Mouse (Mus musculus) brown adipose tissue, adult 24 weeks (tissue): ENCODE results near the gene Agps. TPM values are rescaled to one million over a fixed set of nuclear protein-coding genes. Genes with fewer than 3 reads are reported as not detected.

Source experiments
- H3K27ac ChIP-seq: fragments of 200-500 bp; replicated peaks from 2 replicates; pipeline ENCODE4 v1.5.1; 2012; ENCODE audit warnings: low read depth, mild to moderate bottlenecking, low read length
- H3K4me1 ChIP-seq: fragments of 200-500 bp; 2 replicates; pipeline ENCODE4 v1.6.1; 2012; ENCODE audit warnings: low read length, mixed read lengths; ENCODE audit not compliant: control insufficient read depth, insufficient read depth, insufficient read length
- H3K4me3 ChIP-seq: fragments of 200-500 bp; 2 replicates; pipeline ENCODE4 v1.5.1; 2012; ENCODE audit warnings: low read depth, mild to moderate bottlenecking, low read length, moderate library complexity; ENCODE audit not compliant: insufficient read depth
- polyA plus RNA-seq: library from polyadenylated mRNA; stranded (reverse); fragments of >200 nt; gene quantifications from 2 replicates; pipeline ENCODE4 v1.2.4, GENCODE M21; 2012; ENCODE audit not compliant: missing spikeins, insufficient read depth, insufficient read length

Agps gene
- polyA plus RNA-seq, 1 experiment = 17.6 TPM

DNA sequence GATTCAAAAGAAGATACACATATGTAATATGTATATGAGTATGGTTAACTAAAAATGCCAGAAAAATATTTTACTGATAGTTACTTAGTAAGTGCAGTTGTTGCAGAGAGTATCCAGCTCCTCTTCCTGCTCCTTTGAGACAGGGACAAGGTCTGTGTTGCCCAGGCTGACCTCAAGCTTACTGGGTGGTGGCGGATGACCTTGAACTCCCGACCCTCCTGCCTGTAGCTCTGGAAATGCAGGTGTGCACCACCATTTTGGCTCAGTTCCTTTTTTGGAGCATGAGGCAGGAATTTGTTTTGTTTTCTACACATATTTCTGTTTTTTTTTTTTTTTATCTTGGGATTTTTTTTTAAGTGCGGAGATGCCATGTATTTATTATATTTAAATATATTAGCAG lies 29.1 kb downstream of the Agps start:
- Histone ChIP-seq H3K4me3 (no peak overlapping the region), H3K4me1 (no peaks in the 10 kb centered on the region), H3K27ac (no peak overlapping the region)

DNA sequence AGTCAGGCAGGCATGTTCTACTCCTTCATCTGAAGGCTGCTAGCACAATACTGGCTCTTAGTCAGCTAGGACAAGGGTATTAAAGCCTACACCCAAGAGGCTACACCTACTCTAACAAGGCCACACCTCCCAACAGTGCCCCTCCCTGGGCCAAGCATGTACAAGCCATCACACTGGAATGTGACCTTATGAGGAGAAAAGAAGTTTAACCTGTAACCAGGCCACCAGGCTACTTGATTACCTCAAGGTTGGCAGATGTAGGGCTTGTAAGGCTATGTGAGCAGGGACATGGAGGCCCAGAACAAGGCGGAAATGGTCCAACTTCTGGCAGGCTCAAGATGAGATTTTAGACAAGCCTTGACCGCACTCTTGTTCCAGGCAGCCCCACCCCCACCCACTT lies 37.6 kb downstream of the Agps start:
- no peak overlapping the region for H3K27ac ChIP-seq
- H3K4me1 ChIP-seq = no peaks in the 10 kb centered on the region
- no peak overlapping the region for H3K4me3 ChIP-seq

DNA sequence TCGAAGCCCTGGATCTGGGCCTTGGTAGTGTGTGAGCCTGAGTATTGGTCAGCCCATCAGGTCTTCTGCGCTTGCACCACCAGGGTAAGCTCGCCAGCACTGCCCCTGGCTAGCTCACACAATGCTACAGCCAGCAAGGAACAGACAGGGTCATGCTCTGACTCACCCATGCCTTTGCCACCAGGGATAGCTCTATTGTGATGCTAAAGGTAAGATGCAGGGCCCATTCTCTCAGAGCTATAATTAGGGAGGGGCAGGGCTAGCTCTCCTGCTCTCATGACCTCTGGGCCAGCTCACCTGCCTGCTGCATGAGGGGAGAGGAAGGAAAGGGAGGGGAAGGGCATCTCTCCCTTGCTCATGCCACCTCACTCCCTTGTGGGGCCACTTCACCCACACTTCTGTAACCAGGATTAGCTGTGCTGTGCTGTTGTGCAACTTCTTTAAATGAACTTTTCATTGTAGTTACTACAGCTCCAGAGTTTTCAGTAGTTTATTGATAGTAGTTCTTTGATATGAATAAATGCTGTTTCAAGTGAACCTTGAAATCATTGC lies 42.1 kb downstream of the Agps start:
- Histone ChIP-seq H3K27ac (no peak overlapping the region), H3K4me1 (no peaks in the 10 kb centered on the region), H3K4me3 (no peak overlapping the region)

DNA sequence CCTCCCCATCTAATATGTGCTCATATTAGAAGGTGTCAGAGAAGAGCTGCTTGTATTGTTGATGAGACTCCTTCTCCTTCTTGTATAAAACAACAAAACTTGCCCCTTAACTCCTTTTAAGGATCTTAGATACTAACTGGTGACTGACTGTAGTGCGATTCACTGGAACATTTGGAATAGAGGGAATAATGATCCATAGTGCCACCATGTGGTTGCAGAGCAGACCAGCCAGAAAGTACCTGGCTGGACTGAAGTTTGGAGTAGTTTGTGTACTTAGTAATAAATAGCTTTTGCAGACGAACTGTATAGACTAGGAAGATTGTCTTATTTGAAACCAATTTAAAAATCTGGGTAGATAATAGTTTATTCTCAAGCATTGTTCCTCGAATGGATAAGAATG lies 47.8 kb downstream of the Agps start:
- Histone ChIP-seq H3K27ac (no peak overlapping the region), H3K4me3 (no peak overlapping the region), H3K4me1 (no peaks in the 10 kb centered on the region)

DNA sequence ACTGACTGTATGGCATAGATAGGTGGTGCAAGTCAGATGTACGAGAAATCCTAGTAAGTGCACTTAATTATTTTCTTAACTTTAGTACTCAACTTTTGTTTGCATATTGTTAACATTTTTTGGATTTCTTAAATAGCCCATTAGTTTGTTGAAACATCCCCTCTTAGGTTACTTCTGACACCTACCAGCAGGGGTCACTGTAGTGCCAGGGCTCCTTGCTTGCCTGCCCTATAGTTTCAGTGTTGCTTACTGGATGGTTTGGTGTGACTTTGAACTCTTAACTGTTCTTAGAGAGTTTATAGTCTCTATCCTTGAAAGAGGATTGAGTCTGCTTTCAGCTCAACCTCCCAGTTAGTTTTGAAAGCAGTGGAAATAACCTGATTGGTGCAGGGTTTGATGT lies 51.6 kb downstream of the Agps start:
- Histone ChIP-seq H3K27ac (no peak overlapping the region), H3K4me1 (no peaks in the 10 kb centered on the region), H3K4me3 (no peak overlapping the region)

DNA sequence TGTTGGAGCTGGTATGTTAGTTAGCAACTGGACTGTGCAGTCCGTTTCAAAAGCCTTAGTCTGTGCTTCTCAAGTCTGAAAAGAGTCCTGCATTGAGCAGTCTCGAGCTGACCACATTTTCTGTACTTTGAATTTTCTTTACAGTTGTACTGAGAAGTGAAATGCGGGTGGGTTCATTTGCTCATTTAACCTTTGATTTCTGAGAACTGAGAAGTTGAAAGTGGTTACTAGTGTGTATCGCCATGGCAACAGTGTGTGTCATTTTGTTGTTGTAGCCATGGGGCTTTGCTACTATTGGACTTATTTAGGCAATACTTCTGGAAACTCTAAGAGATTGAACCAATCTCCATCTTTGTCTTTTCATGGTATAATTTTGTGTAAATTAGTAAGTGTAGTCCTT lies 60.0 kb downstream of the Agps start:
- no peaks in the 10 kb centered on the region for H3K4me1 ChIP-seq
- H3K4me3 ChIP-seq = no peak overlapping the region
- no peak overlapping the region for H3K27ac ChIP-seq

DNA sequence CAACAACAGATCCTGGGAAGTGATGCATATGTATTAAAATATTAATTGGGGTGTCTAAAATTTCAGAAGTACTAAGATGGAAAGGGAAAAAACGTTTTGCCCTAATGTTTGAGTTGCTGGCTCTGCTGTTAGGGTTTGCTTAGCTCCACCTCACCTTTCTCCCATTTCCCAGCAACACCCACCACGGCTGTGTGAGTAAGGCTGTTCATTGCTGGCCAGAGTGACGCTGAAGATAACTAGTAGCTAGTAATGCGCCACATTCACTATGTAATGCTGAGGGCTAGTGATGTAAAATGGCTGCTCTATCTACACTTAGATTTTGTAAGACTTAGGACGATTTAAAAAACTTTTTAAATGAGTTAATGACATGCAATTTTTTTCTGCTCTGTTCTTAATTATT lies 63.7 kb downstream of the Agps start:
- Histone ChIP-seq H3K4me3 (no peak overlapping the region), H3K4me1 (no peaks in the 10 kb centered on the region)

DNA sequence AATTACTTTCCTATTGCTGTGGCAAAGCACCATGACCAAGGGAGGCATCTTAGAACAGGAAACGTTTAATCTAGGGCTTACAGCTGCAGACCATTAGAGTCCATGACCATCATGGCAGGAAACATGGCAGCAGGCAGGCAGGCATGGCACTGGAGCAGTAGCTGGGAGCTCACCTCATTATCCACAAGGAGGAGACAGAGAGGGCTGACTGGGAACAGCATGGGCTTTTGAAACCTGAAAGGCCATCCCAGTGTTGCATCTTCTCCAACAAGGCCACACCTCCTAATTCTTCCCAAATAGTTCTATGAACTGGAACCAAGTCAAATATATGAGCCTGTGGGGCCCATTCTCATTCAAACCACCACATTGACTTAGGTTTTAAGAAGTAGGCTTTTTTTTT lies 68.3 kb downstream of the Agps start:
- H3K4me1 ChIP-seq = no peaks in the 10 kb centered on the region
- no peak overlapping the region for H3K27ac ChIP-seq
- no peak overlapping the region for H3K4me3 ChIP-seq

More for the DNA sequence above, 63.7 kb downstream of the Agps start:
- no peak overlapping the region for H3K27ac ChIP-seq

DNA sequence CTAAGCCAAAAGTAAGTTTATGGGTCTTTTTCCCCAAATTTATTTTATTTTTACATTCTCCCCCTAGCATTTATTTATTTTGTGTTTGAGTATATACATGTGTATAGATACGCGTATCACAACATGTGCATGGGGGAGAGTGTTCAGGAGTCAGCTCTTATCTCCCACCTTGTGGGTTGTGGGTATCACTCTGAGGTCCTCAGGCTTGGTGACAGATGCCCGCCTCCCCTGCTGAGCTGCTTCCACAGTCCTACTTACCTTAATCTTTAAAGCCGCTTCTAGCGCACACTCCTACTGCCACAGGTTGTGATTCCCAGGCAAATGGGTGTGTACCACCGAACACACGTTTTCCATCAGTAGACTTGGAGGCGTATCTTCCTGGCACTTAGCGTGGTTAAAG lies 69.9 kb downstream of the Agps start:
- H3K4me1 ChIP-seq = no peaks in the 10 kb centered on the region
- no peak overlapping the region for H3K27ac ChIP-seq
- no peak overlapping the region for H3K4me3 ChIP-seq

DNA sequence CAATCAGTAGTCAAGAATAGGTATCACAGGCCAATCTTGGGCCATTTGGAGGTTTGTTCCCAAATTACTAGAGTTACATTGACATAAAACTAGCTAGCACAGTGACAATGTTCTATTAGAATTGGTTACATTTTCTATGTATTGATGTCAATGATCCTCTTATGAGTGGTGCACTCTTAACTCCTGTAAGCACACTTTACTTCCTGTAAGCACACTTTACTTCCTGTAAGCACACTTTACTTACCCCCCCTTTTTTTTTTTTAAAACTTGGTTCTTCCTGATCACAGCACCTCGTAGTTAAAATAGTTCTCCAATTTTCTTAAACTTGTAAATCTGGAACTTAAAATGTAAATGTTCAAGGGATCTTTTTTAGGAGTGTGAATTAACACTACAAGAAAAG lies 75.2 kb downstream of the Agps start:
- Histone ChIP-seq H3K4me3 (no peak overlapping the region), H3K4me1 (no peaks in the 10 kb centered on the region), H3K27ac (no peak overlapping the region)

DNA sequence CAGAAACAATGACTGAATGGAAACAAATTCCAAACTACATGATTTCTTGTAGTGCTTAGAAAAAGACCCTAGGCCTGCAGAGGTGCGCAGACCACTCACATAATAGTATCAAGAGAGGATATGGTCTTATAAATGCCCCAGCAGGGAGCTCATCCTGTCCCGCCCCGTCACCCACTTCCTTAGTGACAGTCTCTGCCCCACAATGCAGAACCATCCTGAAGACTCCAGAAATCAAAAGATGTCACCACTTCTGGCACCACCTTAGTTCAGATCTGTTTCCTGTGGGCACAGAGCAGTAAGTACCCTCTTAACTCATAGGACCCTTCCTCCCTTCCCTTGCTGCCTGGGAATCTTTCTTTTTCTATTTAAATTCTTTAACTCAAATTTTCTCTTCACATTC lies 83.1 kb downstream of the Agps start:
- Histone ChIP-seq H3K4me1 (no peaks in the 10 kb centered on the region), H3K4me3 (no peak overlapping the region), H3K27ac (no peak overlapping the region)

DNA sequence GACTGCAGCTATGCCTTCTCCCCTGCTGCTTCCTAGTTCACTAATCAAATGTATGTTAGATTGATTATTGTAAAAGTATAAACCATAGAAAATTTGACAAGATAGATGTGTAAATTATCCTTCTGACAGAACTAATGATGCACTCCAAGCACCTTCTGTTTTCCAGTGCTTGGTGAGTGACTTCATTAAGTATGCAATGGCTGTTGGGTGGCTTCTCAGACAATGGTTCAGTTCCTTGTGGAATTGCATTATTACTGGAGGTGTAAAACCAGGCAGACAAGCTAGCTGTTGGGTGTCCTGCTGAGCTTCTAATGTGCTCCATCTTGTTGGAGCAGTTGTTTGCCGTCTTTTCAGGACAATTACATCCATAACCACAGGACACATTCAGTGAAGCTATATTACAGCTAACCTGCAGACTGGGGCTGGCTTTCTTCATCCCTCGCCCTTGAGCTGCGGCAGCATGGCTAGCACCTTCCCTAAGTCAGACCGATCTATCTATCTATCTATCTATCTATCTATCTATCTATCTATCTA lies 91.9 kb downstream of the Agps start:
- Histone ChIP-seq H3K4me1 (no peaks in the 10 kb centered on the region), H3K4me3 (no peak overlapping the region), H3K27ac (no peak overlapping the region)

DNA sequence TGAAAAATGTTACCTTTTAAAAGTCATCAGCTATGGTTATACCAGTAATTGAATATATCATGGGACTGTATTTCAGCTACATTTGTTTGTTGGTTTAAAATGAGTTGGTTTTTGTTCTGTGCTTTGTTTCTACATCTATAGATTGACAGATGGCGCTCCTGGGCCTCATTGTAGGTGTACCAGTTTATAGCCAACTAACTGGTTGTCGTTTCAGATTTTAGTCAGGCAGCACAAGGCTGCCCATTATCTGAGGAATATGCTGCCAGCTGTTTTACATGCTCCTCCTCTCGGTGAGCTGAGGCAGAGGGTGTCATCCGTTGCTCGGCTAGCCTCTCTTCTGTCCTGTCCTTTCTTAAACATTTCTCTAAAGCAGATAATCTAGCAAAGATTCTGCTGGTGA lies 94.1 kb downstream of the Agps start:
- Histone ChIP-seq H3K27ac (no peak overlapping the region), H3K4me3 (no peak overlapping the region), H3K4me1 (no peaks in the 10 kb centered on the region)

DNA sequence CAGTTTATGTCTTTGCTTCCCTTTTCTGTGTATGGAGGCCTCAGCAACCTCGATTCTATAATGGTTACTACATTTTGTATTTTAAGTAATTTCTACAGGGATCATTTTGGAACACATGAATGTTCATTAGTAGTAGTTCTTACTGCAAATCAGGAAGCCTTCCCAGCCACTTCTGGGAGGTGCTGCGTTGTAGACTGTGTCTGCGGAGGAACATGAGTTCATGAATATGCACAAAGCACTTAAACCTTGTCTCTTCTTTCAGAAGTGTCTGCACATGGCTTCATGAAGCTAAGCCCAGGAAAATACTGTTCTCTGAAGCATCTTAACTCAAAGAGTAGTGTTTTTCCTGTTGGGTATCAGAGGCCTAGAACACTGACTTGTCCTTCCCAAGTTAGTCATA lies 96.0 kb downstream of the Agps start:
- Histone ChIP-seq H3K4me3 (no peak overlapping the region), H3K27ac (no peak overlapping the region), H3K4me1 (no peaks in the 10 kb centered on the region)

DNA sequence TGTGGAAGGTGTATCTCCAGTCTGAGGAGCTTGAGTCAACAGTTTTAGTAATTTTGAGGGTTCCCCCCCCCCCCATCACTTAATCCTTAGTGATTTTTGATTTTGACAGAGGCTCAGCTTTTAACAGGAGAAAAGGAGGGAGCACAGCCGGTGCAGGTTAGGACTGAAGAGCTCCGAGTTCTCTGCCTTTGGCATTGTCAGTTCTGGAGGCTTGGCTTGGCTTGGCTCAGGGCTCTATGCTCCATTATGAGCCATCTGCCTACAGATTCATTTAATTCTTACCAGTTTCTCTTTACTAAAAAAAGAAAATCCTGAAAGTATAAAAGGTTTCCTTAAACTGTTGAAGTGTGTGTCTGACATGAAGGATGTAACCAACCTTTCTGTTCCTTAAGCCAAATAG lies 97.2 kb downstream of the Agps start:
- no peak overlapping the region for H3K27ac ChIP-seq
- H3K4me1 ChIP-seq = no peaks in the 10 kb centered on the region
- no peak overlapping the region for H3K4me3 ChIP-seq

DNA sequence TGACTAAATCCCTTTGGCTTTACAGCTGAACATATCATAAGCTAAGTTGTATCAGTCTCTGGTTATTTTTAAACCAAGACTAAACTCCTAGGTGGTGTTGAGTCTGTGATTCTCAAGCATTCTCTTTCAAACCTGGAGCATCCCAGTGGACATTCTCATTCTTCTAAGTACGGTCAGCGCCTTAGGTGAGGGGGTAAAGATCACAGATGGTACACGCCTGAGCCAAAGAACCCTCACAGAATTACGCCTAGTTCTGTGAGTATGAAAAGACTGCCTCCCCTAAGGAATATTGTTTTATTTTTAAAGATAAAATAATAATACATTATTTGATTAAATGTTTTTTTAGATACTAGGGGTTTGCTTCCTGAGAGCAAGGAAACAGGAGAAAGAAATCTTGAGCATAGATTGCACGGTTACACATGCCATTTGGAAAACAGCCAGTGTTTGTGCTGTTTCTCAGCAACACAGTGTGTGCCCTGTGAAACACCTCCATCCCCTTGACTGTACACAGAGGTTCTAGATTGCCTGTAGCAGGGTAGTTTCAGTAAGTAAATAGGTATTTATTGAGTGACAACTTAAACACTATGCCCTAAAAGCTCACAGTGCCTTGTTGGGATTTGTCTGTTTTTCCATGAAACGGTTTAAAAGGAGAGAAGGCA lies 97.9 kb downstream of the Agps start:
- Histone ChIP-seq H3K27ac (no peak overlapping the region), H3K4me3 (no peak overlapping the region), H3K4me1 (no peaks in the 10 kb centered on the region)
